Mouse (Mus musculus) kidney, postnatal 0 days (tissue): Measurements from ENCODE around the gene Olfr1124. TPM values are rescaled to one million over a fixed set of nuclear protein-coding genes. Genes with fewer than 3 reads are reported as not detected.
"Not testable (repeated sequence)": the region's sequence is repeated elsewhere in the genome, so short reads cannot be mapped to it uniquely, and the experiment has no call there.

Source experiments
- ATAC-seq: fragments of 200-750 bp; cut with Nextera tagmentation; replicated peaks from 2 replicates; pipeline ENCODE4 v1.8.0; 2017; ENCODE audit warnings: low read depth, moderate number of reproducible peaks, moderate TSS enrichment, moderate library complexity; ENCODE audit not compliant: low FRiP score
- DNase-seq: peaks from one replicate; pipeline ENCODE4 v3.0.0-alpha.2; 2016; ENCODE audit warnings: low spot score
- H3K27ac ChIP-seq: fragments of 300-500 bp; sonication (generic); 2 replicates; pipeline ENCODE4 v1.5.1; 2014; ENCODE audit warnings: mild to moderate bottlenecking
- H3K27me3 ChIP-seq: fragments of 300-500 bp; sonication (generic); 2 replicates; pipeline ENCODE4 v1.6.1; 2014; ENCODE audit warnings: low read length, mixed read lengths; ENCODE audit not compliant: insufficient read depth
- H3K36me3 ChIP-seq: fragments of 300-500 bp; sonication (generic); 2 replicates; pipeline ENCODE4 v1.6.1; 2014; ENCODE audit warnings: low read length, mixed read lengths; ENCODE audit not compliant: insufficient read depth
- H3K4me1 ChIP-seq: fragments of 300-500 bp; sonication (generic); replicated peaks from 2 replicates; pipeline ENCODE4 v1.6.1; 2014; ENCODE audit warnings: antibody characterized with exemption, low read length, mixed read lengths; ENCODE audit not compliant: insufficient read depth
- H3K4me2 ChIP-seq: fragments of 300-500 bp; sonication (generic); 2 replicates; pipeline ENCODE4 v1.6.1; 2014; ENCODE audit warnings: mild to moderate bottlenecking, low read length, moderate library complexity, mixed read lengths
- H3K4me3 ChIP-seq: fragments of 300-500 bp; sonication (generic); replicated peaks from 2 replicates; pipeline ENCODE4 v1.5.1; 2014; ENCODE audit warnings: low read depth, low read length
- H3K9ac ChIP-seq: fragments of 300-500 bp; sonication (generic); 2 replicates; pipeline ENCODE4 v1.6.1; 2014; ENCODE audit warnings: low read depth, low read length
- H3K9me3 ChIP-seq: fragments of 300-500 bp; sonication (generic); replicated peaks from 2 replicates; pipeline ENCODE4 v1.6.1; 2016; ENCODE audit warnings: low read length, inconsistent platforms, mixed read lengths
- CTCF ChIP-seq: IDR thresholded peaks from 2 replicates; pipeline ENCODE4 v1.5.1; 2016; ENCODE audit warnings: antibody characterized with exemption, low read depth, mild to moderate bottlenecking, moderate library complexity
- WGBS: fragments of 180-500 bp; shearing (Covaris S2); extraction: QIAGEN DNeasy Blood & Tissue Kit; methylation state at CpG from one replicate; pipeline ENCODE4 v1.1.7; 2014; 5-methylcytosine and 5-hydroxymethylcytosine counted together
- polyA plus RNA-seq: library from polyadenylated mRNA; unstranded; fragments of >200 nt; fragmentation: Nextera tagmentation; extraction: Ambion mirVana; gene quantifications from 2 replicates; pipeline ENCODE4 v1.2.1, GENCODE M21; 2015

Gene Olfr1124
- polyA plus RNA-seq = 0.05 TPM in 1 of 2 replicates, not detected in the other

- Histone ChIP-seq H3K9me3 (no peaks in the 10 kb centered on the region), H3K4me2 (no peak within 1 kb of the TSS), H3K27ac (no peak within 1 kb of the TSS), H3K9ac (no peak within 1 kb of the TSS), H3K4me3 (no peak within 1 kb of the TSS), H3K27me3 (no peaks in the 10 kb centered on the region), H3K36me3 (no peaks in the 10 kb centered on the region), H3K4me1 (no peaks in the 10 kb centered on the region)
- no peak for TF ChIP-seq CTCF
- no peak for DNase-seq
- 92% methylated on average over 1 of the region's 1 CpGs for WGBS
- ATAC-seq = no peak
Measured at GRCm38 (mm10) chr2:87429975-87430374, at the start of gene Olfr1124. TSS of gene Olfr1124 (plus strand) at chr2:87430275.

GRCm38 (mm10) chr2:87383935-87384334, 46.1 kb upstream of the Olfr1124 start:
- TF ChIP-seq CTCF = no peak
- 83% methylated on average over 2 of the region's 2 CpGs for WGBS
- Histone ChIP-seq H3K9me3 (no peaks in the 10 kb centered on the region), H3K36me3 (no peaks in the 10 kb centered on the region), H3K27me3 (no peaks in the 10 kb centered on the region), H3K4me2 (no peak overlapping the region), H3K4me3 (no peak overlapping the region), H3K27ac (no peak overlapping the region), H3K4me1 (no peaks in the 10 kb centered on the region), H3K9ac (no peak overlapping the region)
- no peak for ATAC-seq
- no peak for DNase-seq

- DNase-seq (no peak), ATAC-seq (no peak)
- Histone ChIP-seq H3K4me1 (no peaks in the 10 kb centered on the region), H3K4me2 (no peak within 1 kb of the TSS), H3K27me3 (no peaks in the 10 kb centered on the region), H3K9ac (no peak within 1 kb of the TSS), H3K36me3 (no peaks in the 10 kb centered on the region), H3K4me3 (no peak within 1 kb of the TSS), H3K9me3 (no peaks in the 10 kb centered on the region), H3K27ac (no peak within 1 kb of the TSS)
- WGBS = 85% methylated on average over 2 of the region's 2 CpGs
- TF ChIP-seq CTCF = no peak
Measured at GRCm38 (mm10) chr2:87385549-87385948, 44.5 kb upstream of the Olfr1124 start, which contains the start of gene Olfr1122. TSS of gene Olfr1122 (plus strand) at chr2:87385849.

GRCm38 (mm10) chr2:87393605-87394004, 36.5 kb upstream of the Olfr1124 start:
- not testable (repeated sequence) for H3K9ac ChIP-seq, H3K9me3 ChIP-seq, DNase-seq, H3K36me3 ChIP-seq, H3K4me2 ChIP-seq, H3K4me3 ChIP-seq, ATAC-seq, H3K4me1 ChIP-seq, H3K27me3 ChIP-seq, H3K27ac ChIP-seq
- 83% methylated on average over 5 of the region's 5 CpGs for WGBS

GRCm38 (mm10) chr2:87394686-87395085, 35.4 kb upstream of the Olfr1124 start:
- 70% methylated on average over 7 of the region's 7 CpGs for WGBS
- not testable (repeated sequence) for H3K4me1 ChIP-seq, ATAC-seq, H3K36me3 ChIP-seq, H3K4me2 ChIP-seq, H3K27me3 ChIP-seq, H3K4me3 ChIP-seq, DNase-seq, H3K27ac ChIP-seq, H3K9me3 ChIP-seq, H3K9ac ChIP-seq

- no peak for ATAC-seq
- H3K27me3 ChIP-seq = no peaks in the 10 kb centered on the region
- no peak for DNase-seq
- H3K36me3 ChIP-seq = no peaks in the 10 kb centered on the region
- 81% methylated on average over 1 of the region's 1 CpGs for WGBS
- H3K9me3 ChIP-seq = no peaks in the 10 kb centered on the region
- H3K4me1 ChIP-seq = no peaks in the 10 kb centered on the region
- H3K9ac ChIP-seq = no peak within 1 kb of the TSS
- H3K4me2 ChIP-seq = no peak within 1 kb of the TSS
- H3K27ac ChIP-seq = no peak within 1 kb of the TSS
- H3K4me3 ChIP-seq = no peak within 1 kb of the TSS
- TF ChIP-seq CTCF = no peak
Measured at GRCm38 (mm10) chr2:87416335-87416734, 13.7 kb upstream of the Olfr1124 start, which contains the start of gene Olfr1123. TSS of gene Olfr1123 (plus strand) at chr2:87416635.

- TF ChIP-seq CTCF = no peak
- H3K4me2 ChIP-seq = no peak overlapping the region
Measured at GRCm38 (mm10) chr2:87437731-87438130, 7.7 kb downstream of the Olfr1124 start.

More at GRCm38 (mm10) chr2:87437731-87438130, 7.7 kb downstream of the Olfr1124 start:
- no peak for DNase-seq
- H3K9ac ChIP-seq = no peak overlapping the region
- H3K36me3 ChIP-seq = no peaks in the 10 kb centered on the region
- WGBS = 90% methylated on average over 16 of the region's 16 CpGs
- no peaks in the 10 kb centered on the region for H3K9me3 ChIP-seq
- no peak for ATAC-seq
- H3K27ac ChIP-seq = no peak overlapping the region
- no peaks in the 10 kb centered on the region for H3K4me1 ChIP-seq
- H3K27me3 ChIP-seq = no peaks in the 10 kb centered on the region
- no peak overlapping the region for H3K4me3 ChIP-seq
